Mouse (Mus musculus): ENCODE results near the gene Sbk3. TPM values are rescaled to one million over a fixed set of nuclear protein-coding genes. Genes with fewer than 3 reads are reported as not detected.

Gene Sbk3
- total RNA-seq, 2 experiments from 2014 or later: 0.71 to 1.0 TPM

DNA sequence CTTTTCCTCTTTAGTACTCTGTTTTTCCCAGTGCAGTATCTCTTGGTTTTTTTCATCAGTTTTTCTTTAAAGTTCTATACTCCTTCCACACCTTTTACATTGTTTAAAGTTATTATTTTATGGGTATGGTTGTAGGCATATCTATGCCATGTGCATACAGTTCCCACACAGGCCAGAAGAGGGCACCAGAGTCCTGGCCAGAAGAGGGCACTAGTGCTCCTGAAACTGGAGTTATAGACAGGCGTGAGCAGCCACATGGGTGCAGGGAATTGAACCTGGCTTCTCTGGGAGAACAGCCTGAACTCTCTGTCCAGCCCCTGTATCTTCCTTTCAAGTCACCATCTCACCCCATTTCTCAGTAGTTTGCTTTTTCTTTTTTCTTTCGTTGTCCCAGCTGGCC is 32.5 kb downstream of the Sbk3 start:
- DNase-seq (ENCODE audit: low spot score in 2 of 2): peak in 1 of 2 experiments; percentile 70
- peak; percentile 96; the same call in 1 of the 2 replicates for TF ChIP-seq CTCF (conservative IDR thresholded peaks at IDR 0.05)
- no peak overlapping the region for H3K4me3 ChIP-seq
- H3K27ac ChIP-seq: no peak overlapping the region

DNA sequence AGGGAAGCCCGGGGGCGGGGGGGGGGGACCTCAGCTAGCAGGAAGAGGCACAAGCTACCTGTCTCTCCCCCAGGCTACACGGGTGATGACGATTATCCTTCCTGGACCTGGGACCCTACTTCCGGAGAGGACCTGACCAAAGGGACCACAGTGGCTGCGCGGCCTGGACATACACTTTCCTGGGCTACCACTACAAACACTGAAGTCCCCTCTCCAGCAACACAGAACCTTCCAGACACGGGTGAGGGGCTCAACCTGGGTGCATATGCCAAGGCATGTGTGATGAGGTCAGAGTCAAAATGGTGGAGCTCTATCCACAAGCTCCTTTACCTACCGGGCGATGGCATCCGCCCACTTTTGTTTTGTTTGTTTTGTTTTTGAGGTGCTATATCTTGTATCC is 33.6 kb downstream of the Sbk3 start:
- H3K27ac ChIP-seq: no peak overlapping the region
- no peak overlapping the region for H3K4me3 ChIP-seq
- no peak for TF ChIP-seq CTCF (conservative IDR thresholded peaks at IDR 0.05)
- no peak for DNase-seq (ENCODE audit: low spot score in 2 of 2)

DNA sequence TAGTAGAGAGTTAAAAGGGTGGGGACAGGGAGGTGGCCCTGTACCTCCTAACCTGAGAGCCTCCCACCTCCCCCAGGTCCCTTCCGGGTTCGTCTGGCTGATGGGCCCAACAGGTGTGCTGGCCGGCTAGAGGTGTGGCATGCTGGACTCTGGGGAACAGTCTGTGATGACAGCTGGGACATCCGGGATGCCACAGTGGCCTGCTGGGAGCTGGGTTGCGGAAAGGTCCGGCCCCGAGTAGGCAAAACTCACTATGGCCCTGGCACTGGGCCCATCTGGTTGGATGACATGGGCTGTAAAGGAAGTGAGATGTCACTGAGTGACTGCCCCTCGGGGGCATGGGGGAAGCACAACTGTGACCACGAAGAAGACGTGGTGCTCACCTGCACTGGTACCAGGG is 34.1 kb downstream of the Sbk3 start:
- TF ChIP-seq CTCF (conservative IDR thresholded peaks at IDR 0.05): no peak
- DNase-seq (ENCODE audit: low spot score in 2 of 2): no peak
- Histone ChIP-seq H3K4me3 (no peak overlapping the region), H3K27ac (no peak overlapping the region)

- Histone ChIP-seq H3K4me3 (no peak overlapping the region), H3K27ac (no peak overlapping the region)
- DNase-seq (ENCODE audit: low spot score in 2 of 2): no peak
- peak; percentile 38 for TF ChIP-seq CTCF (conservative IDR thresholded peaks at IDR 0.05)
Observed at GRCm38 (mm10) chr7:4934160-4934914, 36.6 kb downstream of the Sbk3 start.

- Histone ChIP-seq H3K27ac (no peak overlapping the region), H3K4me3 (no peak overlapping the region)
- TF ChIP-seq CTCF (conservative IDR thresholded peaks at IDR 0.05): no peak
- no peak for DNase-seq (ENCODE audit: low spot score in 2 of 2)
Observed at GRCm38 (mm10) chr7:4933103-4933502, 37.9 kb downstream of the Sbk3 start.

GRCm38 (mm10) chr7:4928323-4928722 is 42.6 kb downstream of the Sbk3 start:
- Histone ChIP-seq H3K4me3 (no peak overlapping the region), H3K27ac (no peak overlapping the region)
- no peak for DNase-seq (ENCODE audit: low spot score in 2 of 2)
- no peak for TF ChIP-seq CTCF (conservative IDR thresholded peaks at IDR 0.05)

DNA sequence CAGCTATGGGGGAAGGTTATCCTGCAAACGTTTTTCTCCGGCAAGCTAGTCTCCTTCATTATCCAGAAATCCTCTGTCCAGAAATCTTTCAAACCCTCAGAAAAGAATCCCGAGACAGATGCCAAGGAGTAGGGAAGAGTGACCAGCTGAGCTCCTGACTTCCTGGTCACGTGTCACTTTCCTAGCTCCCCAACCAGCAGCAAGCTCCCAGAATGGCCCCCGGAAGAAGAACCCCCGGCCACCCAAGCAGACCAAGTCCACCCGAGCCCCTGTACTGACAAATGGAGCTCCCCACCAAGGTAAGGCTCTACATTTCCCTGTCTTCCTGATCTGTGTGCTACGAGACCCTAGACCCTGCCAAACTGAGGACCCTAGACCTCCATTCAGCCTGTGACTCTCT is 43.3 kb downstream of the Sbk3 start:
- no peak overlapping the region for H3K27ac ChIP-seq
- H3K4me3 ChIP-seq: no peak overlapping the region
- no peak for DNase-seq (ENCODE audit: low spot score in 2 of 2)
- no peak for TF ChIP-seq CTCF (conservative IDR thresholded peaks at IDR 0.05)

DNA sequence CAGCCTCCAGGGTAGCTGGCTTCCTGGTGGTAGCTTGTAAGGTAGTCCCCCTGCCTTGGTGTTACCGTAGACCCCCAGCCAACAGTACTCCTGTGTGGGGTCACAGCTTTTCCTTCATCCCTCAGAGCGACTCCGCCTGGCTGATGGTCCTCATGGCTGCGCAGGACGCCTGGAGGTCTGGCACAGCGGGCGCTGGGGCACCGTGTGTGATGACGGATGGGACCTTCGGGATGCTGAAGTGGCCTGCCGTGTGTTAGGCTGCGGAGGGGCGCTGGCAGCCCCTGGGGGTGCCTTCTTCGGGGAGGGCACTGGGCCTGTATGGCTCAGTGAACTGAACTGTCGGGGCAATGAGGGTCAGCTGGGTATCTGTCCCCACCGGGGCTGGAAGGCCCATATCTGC is 44.1 kb downstream of the Sbk3 start:
- no peak overlapping the region for H3K27ac ChIP-seq
- no peak for DNase-seq (ENCODE audit: low spot score in 2 of 2)
- no peak overlapping the region for H3K4me3 ChIP-seq
- no peak for TF ChIP-seq CTCF (conservative IDR thresholded peaks at IDR 0.05)

GRCm38 (mm10) chr7:4925441-4926381 is 45.3 kb downstream of the Sbk3 start, which contains the start of gene Ssc5d:
Gene Ssc5d (plus strand): TSS chr7:4925785.
- Histone ChIP-seq H3K27ac (peak within 1 kb of the TSS; percentile 94), H3K4me3 (no peak within 1 kb of the TSS; the same call in 1 of the 2 replicates)
- TF ChIP-seq CTCF (conservative IDR thresholded peaks at IDR 0.05): no peak
- no peak for DNase-seq (ENCODE audit: low spot score in 2 of 2)

DNA sequence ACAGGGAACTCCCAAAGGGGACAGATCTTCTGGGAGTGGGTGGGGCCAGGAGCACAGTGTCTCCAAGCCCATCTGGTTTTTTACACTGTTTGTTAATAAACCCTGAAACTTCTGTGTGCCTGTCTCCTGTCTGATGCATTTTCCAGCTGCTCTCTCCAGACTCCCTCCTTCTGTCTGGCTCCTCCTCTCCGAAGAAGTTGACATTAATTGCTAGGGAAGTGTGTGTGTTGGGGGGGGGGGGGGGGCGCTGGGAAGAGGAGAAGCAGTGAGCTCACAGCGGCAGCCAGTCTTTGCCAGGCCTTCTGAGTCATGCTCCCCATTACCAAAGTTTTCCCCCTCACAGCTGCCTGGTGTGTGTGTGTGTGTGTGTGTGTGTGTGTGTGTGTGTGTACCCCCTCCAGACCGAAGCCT is 46.1 kb downstream of the Sbk3 start:
- TF ChIP-seq CTCF (conservative IDR thresholded peaks at IDR 0.05): no peak
- DNase-seq (ENCODE audit: low spot score in 2 of 2): peak; percentile 53 to 67
- H3K27ac ChIP-seq: peak overlapping the region; percentile 94; the same call in 1 of the 2 replicates
- H3K4me3 ChIP-seq: no peak overlapping the region

DNA sequence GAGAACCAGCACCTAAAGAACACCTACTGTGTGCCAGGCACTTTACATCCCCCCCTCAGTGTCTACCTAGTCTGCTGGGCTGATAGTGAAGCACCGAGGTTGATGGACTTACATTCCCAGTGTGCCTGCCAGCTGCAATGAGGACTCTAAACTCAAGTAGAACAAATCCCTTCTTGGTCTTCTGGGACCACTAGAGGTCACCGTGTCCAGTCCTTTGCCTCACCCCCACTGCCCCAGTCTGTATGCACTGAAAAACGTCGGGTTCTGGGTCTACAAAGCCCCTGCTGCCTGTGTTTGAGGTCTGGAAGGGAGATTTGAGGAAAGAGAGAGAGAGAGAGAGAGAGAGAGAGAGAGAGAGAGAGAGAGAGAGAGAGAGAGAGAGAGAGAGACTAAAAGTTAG is 46.5 kb downstream of the Sbk3 start:
- TF ChIP-seq CTCF (conservative IDR thresholded peaks at IDR 0.05): no peak
- Histone ChIP-seq H3K4me3 (peak overlapping the region; percentile 85), H3K27ac (peak overlapping the region; percentile 94)
- DNase-seq (ENCODE audit: low spot score in 2 of 2): no peak

DNA sequence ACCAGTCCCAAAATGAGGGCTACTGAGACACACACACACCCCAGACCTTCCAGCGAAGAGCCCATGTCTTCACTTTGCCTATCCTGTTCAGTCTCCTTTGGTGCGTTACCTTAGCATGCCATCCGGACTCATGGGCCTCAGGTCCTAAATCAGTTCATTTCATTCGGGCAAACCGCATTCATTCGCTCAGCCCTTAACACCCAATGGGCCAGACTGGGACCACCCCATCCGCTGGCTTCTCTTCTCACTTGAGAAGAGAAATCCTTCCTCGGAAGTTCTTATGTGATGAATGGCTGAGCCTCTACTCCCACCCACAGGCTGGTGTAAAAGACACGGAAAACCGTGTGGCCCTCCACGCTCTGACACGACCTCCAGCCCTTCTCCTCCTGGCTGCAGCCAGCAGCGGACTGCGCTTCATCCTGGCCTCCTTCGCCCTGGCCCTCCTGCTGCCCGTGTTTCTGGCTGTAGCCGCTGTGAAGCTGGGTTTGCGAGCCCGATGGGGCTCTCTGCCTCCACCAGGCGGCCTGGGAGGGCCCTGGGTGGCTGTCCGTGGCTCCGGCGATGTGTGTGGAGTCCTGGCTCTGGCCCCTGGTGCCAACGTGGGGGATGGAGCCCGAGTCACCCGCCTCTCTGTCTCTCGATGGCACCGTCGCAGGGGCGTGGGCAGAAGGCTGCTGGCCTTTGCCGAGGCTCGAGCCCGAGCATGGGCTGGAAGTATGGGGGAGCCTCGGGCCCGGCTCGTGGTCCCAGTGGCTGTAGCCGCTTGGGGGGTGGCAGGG is 47.2 kb downstream of the Sbk3 start:
- no peak for DNase-seq (ENCODE audit: low spot score in 2 of 2)
- peak overlapping the region; percentile 85 for H3K4me3 ChIP-seq
- peak overlapping the region; percentile 94 for H3K27ac ChIP-seq
- TF ChIP-seq CTCF (conservative IDR thresholded peaks at IDR 0.05): peak; percentile 74
